Mouse (Mus musculus) cerebellum, adult (tissue): ENCODE measurements around the gene Dcun1d2.
A peak's percentile ranks its signal among the peaks of the same experiment; 100 is the strongest.

Experiments used
- ATAC-seq: cut with Nextera tagmentation; 2 replicates; pipeline ENCODE4 v1.9.2; 2017; ENCODE audit warnings: mild to moderate bottlenecking, moderate library complexity, mixed read lengths; ENCODE audit not compliant: insufficient number of reproducible peaks, low FRiP score, low TSS enrichment

Dcun1d2 gene

DNA sequence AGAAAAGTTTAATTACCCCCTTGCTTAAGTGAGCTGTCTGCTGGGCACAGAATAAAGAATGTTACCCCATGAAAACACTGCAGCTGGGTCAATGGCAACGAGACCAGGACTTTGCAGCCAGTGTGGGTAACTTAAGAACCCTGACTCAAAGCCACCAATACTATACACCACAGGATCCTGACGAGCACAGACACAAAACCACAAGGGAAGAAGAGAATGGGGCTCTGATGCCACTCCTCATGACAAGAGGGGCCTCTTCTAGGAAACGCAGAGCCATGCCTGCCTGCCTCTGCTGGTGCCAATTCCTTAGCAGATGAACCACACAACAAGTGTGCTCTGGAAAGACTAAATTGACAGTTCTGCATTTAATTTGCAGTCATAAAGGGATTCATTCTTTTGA lies 24.6 kb downstream of the Dcun1d2 start:
- ATAC-seq = no peak

DNA sequence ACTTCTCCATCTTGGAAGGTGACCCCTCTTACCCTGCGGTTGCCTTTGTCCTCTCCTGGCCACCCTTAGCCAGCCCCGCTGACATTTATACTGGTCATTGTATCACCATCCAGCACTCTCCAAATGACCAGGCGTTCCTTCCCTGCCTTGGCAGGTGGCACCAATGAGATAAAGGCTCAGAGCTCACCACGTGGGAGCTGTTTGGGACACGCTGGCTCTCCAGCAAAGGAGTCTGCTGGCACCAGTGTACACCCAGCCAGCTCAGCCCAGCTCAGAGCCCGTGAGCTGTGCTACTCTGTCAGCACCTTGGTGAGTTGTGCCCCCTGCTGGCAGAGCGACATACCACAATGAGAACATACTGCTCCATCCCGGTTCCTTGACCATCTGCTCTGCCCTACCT lies 33.9 kb downstream of the Dcun1d2 start, which contains the start of gene Adprhl1:
Gene Adprhl1 (minus strand): TSS at position 144 of the 400 bp plus-strand sequence.
- 0 out of 2 replicates have a peak, but pooled peaks have one; percentile 56 for ATAC-seq

DNA sequence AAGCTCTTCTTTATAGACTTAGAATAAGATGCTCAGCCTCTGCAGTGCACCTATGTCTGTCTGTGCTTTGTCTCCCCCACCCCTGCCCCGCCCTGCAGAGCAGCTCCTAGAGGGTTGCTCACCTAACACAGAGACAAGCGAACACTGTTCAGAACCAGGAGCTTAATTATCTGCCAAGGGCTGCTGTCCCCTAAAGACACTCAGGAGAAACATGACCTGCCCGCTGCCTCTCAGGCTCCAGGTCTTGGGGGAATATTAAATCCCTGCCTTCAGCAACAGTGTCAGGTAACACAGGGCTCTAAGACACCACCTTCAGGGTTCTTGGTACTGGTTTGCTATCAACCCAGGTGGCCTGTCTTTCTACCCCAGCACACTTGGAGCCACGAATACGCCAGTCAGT lies 34.5 kb downstream of the Dcun1d2 start:
- no peak for ATAC-seq

DNA sequence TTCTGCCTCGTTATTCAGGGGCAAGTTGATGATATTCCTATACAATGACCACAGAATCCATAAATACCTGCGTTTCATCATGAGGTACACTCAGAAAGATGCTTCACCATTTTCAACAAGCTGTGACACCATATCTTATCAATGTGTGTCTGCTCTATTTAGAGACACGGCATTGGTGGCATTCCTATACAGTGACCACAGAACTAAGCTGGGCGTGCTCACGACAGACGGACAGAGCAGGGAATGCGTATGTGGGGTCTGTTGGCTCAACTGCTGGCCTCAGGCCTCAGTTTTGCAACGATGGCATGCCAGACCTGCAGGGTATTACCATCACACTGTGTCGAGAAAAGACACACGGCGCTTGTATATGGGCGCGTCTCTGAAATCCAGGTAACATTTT lies 35.1 kb downstream of the Dcun1d2 start:
- no peak for ATAC-seq

DNA sequence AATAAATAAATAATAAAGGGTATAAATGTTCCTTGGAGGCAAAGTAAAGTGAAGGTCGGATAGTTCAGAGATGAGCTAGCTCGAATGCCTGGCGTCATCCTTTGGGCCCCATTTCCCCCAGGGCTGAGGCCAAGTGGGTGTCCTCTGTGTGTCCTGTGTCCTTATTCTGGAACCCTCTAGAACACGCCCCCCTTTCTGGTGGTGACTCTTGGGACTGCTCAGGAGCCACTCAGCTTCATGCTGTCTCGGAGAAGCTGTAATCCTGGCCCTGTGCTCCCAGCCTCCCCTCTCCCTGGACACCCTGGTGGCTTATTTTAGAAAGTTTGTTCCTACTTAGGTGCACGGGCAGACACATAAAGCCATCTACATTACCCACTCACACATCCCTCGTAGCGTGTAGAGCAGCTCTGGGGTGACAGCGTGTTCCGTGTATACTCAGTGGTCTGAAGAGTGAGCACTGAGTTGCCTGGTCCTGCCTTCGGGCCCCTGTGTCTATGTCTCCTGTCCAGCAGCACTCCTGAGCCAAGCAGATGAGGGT lies 43.5 kb downstream of the Dcun1d2 start:
- ATAC-seq = no peak

DNA sequence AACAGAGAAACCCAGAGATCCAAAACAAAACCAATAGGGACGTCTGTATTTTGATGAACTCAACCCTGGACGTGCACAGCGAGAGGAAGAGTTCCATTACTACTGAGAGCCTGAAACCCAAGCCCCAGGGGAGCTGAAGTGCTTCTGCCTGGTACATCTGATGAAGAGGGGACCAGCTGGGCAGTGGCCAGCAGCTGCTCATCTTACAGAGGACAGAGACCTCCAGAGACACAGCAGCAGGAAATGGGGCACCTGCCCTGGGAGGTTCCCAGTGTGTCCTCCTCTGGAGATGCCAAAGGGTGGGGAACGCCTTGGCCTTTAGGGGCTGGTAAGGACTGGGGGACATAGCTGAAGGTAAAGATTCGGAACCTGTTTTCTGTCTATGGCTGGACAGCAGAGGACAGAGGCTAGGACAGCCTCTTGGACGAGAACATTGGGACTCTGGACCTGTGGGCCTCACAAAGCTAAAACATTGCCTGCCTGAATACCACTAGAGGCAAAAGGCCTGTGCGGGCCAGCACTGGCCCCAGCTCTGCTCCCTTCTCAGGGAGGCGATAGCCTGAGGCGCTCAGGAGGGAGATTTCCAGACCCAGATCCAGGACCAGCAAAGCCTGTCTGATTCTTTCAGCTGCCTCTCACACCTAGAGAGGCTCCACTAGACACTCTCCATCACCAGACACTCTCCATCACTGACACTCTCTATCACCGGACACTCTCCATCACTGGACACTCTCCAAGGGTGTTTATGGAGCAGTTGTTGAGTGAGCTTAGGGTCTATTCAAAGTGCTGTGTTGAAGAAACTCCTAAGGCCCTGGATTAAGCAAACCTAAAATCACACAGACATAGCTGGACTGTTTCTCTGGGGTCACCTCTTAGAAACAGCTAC lies 44.7 kb downstream of the Dcun1d2 start:
- ATAC-seq = no peak

DNA sequence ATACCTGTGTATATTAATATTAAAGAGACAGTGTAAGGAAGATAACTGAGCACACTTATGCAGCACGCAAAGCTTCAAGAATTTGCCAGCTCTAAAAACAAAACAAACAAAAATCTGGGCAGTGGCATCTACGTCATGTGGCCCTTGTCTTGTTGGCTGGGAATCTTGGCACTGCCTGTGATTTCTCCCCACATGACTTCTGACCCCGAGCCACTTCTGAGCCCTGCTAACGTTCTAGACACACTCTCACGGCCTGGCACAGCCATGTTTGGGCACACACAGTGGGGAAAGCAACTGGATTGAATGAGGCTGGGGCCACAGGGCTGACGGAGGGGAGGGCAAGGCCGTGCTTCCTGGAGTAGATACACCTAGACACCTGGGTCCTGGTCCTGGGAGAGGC lies 47.2 kb downstream of the Dcun1d2 start:
- ATAC-seq = no peak

DNA sequence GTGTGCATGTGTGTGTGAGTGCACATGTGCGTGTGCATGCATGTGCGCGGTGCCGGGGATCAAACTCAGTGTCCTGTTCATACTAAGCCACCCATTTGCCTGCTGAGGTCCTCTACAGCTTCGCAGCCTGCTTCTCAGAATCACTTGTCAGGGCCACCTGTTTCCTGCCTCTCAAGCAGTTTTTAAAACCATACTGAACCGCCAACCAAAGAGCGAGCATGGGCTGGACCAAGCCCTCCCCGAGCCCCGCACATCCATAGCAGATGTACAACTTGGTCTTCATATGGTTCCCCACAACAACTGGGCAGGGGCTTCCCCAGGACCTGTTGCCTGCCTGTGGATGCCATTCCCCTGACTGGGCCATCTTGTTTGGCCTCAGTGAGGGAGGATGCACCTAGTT lies 47.9 kb downstream of the Dcun1d2 start:
- ATAC-seq = no peak

DNA sequence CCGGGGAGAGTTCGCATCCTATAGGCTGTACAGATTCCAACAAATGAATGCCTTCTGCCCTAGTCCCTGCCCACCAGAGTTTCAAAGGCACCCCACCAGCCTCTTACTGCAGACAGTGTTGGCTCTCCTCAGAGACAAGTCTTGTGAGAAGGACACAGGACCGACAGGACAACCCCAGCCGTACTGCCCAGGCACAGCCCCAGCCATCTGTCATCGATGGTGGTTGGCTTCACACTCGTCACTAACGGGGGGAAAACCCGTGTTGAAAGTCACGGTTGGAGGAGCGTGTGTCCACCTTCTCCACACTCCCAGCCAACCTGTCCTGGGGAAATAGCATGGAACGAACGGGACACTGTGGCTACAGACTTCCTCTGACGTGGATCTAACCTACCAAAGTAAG lies 53.1 kb downstream of the Dcun1d2 start:
- no peak for ATAC-seq

DNA sequence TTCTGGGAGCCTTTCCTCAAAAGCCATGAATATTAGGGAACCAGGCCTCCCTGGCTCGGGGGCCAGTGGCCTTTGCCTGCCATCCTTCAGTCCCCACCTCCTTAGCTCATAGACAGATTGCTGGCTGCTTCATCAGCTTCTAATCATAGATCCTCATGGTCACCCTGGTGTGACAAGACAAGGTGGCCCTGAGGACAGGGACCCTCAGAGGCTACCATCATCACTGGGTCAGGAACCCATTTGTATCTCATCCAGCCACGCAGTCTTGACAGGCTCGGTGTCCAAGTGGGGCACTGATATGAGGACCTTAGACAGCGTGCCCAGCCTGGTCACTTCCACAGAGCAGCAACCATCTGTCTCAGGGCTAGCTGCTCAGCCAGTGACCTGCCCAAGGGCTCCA lies 57.5 kb downstream of the Dcun1d2 start:
- no peak for ATAC-seq

DNA sequence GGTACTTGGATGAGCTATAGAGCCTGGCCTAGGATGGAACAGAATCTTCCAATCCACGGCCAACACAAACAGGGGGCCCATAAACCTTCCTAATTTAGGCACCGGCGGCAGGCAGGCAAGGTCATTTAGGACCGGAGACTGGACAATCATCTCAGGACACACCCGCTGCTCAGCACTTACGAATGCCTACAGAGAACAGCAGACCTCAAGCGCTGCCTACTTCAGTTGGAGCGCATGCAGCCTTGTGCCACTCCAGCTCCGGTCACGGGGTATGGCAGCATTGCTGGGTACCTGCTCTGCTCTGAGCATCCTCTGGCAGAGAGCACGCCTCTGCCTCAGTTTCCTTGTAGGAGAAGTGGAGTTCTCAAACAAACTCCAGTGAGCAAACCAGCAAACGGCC lies 58.1 kb downstream of the Dcun1d2 start:
- no peak for ATAC-seq

DNA sequence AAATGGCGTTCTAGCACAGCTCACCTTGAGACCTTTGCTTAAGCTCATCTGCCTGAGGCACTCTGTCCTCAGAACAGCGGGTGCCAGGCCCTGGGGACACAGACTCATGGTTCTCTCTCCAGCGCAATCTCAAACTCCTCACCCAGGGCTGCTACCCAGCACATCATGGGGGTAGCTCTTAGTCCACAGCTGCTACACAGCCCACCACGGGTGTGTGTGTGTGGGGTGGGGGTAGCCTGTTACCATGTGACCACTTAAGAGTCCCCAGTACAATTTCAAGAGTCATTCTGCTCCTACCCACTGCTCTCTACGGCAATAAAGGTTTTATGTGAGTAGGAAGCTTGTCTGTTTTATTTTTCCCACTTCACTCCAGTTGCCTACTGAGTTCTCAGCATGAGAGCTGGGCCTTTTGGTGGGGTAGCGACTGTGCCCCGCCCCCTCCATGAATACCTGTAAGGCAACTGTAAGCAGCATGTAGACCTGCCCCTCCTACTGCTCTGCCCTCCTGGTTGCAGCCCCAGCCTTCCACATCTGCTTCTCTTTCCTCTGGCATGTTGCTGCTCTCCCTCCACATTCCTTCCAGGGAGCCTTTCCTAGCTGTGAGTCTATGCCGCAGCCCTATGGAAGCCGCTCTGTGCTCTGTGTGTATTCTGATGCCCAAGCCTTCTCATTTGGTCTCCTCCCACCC lies 58.9 kb downstream of the Dcun1d2 start:
- no peak for ATAC-seq

DNA sequence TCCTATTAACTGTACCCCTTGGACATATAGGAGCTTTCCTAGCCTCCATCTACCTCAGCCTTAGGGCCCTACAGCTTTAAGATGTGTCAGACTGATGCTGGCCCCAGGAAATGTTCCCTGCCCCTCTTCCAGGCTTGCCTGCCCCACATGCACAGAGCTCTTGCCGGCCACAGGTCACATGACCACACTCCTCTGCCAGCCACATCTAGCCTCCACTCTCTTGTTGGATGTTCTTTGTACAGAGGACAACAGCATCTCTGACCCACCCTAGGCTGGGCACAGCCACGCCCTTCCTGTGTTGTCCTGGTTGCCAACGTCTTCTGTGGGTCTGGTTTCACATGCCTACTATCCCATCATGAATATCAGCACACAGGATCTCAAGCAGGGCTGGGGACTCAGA lies 60.7 kb downstream of the Dcun1d2 start:
- no peak for ATAC-seq

DNA sequence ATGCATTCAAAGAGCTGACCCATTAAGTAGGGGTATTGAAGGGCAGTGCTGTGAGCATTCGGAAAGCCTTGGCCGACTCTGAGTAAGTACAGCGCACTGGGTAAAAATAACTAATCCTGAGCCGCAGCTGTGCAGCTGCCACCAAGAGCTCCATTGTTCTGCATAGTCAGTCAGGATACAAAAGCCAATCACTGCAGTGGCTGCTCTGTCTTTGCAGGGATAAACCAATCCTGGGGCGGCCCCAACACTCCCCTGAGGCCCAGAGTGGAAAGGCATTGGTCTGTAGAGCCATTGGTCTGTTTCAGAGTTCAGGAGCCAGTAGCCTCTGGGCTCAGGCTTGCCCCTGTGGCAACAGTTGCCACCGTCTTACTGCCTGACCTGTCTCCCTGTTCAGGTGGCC lies 61.6 kb downstream of the Dcun1d2 start:
- ATAC-seq = no peak

DNA sequence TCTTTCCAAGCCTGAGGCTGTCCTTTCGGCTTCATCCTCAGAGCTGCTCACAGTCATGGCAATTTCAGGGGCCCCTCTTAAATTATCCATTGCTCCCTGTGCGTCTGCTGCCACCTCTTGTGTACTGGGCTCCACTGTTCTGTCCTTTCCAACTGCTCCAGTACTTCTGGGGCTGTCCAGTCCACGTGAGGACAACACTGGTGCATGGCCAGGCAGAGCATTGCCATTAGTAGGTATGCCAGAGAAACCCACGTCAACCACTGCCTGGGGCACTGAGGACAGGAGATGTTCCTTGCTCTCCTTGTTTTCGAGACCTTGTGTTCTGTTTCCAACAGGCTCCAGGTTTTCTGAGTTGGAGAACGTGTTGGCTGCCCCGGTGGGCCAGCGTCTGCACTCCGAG lies 63.5 kb downstream of the Dcun1d2 start:
- no peak for ATAC-seq

DNA sequence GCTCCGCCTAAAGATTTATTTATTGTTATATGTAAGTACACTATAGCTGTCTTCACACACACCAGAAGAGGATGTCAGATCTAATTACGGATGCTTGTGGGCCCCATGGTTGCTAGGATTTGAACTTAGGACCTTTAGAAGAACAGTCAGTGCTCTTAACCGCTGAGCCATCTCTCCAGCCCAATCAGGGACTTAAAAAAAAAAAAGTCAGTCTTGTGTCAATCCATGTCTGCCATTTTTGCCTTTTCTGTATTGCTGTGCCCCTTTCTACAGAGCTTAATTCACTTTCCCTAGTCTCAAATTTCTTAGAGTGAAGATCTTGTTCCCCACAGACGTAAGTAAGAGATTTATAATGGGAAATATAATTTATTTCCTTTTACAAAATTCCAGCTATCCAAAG lies 69.5 kb downstream of the Dcun1d2 start:
- ATAC-seq = no peak

DNA sequence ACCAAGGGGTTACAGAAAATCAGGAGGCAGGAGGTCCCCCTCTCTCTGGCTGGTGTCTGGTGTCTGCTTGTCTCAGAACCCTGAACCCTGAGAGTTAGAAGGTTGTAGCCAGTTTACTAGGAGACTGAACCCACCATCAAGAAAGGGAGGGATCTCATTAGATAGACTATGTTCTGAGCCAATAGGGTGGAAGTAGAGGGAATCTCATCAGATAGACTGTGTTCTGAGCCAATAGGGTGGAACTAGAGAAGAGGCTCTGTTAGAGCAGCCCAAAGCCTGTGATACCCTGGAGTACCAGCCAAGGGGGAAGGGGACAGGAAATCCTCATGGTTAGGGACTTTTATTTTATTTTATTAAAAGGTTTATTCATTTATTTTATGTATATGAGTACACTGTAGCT lies 69.9 kb downstream of the Dcun1d2 start:
- no peak for ATAC-seq

DNA sequence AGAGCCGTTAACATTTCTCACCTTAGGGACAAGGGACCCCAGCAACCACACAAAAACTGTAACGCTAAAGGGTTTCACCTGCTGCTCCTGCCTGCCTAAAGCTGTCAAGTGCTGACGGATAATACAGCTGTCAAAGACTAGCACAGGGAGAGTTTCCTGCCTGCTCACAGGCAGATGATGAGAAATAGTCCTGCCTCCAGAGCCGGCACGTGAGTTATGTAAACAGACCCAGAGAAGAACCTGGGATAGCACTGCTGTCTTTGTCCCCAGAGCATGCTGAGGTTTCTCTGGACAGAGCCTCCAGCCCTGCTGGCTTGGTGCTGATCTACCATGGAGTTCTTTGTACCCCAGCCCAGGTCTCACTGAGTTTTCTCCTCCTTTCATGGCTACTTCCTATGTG lies 70.8 kb downstream of the Dcun1d2 start:
- no peak for ATAC-seq

DNA sequence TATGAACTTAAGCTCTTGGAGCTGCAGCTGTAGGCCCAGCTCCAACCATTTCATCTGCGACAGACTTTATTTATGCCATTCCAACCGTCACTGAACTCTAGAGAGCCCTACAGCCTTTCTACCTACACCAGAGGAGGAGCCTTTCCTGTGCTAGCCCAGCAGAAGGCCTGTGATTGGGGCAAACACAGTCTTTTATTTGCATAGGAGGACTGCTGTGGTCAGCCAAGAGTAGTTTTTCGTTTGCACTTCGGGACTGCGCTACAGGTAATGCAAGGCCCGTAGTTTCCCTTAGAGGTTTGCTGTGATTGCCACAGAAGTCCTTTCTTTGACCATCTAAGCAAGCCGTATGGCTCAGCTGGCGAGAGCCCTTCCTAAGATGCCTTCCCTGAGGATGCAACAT lies 71.5 kb downstream of the Dcun1d2 start:
- no peak for ATAC-seq

DNA sequence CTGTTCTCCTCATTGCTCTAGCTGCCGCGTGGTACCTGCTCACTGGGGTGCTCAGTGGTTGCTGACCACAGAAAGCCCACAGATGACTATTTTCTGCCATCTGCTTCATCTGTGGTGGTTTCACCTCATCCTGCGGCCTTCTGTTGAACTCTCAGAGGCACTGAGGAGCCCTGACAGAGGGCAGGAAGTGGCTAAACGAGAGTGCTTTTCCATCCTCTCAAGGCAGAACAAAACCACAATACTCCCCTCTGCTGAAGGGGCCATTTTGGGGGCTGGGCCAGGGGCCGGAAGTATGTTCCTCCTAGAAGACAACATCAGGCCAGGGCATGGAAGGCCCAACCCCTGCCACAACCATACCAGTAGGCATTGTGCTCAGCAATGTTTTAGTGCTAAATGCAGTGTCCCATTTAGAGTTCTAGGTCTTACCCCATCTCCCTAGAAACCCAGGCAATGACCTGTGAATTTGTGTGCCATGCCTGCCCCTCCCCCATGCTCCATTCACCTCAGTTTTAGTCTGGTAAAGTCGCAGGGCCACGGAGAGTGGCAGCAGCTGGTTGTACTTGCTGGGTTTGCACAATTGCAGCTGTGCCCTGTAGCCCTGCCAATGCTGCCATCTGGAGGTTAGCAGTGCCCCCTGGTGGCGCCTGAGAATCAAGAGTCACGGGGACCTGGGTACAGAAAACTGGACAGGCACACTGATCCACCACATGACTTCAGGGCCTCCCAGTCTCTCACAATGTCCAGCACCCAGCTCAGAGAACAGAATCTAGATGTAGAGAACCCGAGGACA lies 74.3 kb downstream of the Dcun1d2 start:
- 0 out of 2 replicates have a peak, but pooled peaks have one; percentile 36 for ATAC-seq

DNA sequence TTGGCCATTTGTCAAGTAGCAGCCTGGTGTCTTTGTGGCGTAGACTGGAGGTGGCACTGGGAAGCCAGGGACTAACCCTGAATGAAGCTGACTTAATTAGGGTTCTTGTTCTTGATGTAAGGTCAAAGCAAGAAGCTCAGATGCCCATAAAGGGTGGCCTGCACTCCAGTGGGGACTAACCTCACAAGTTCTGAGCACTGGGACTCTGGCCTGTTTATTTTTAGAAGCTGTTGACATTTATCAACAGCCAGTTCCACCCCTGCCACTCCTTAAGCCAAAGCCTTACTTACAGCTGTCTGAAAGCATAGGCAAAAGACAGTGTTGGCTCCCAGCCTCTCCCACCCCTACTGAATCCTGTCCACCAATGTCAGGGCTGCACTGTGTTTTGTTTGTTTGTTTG lies 78.2 kb downstream of the Dcun1d2 start:
- ATAC-seq = no peak
